Mouse (Mus musculus) pancreas, adult 10 weeks (tissue): ENCODE measurements around the gene Rhod. TPM values are rescaled to one million over a fixed set of nuclear protein-coding genes. Genes with fewer than 3 reads are reported as not detected.

Source experiments
- polyA plus RNA-seq: library from polyadenylated mRNA; stranded (reverse); fragments of 350-450 nt; fragmentation: Illumina TruSeq; extraction: RNeasy Lipid Tissue Mini Kit (QIAGEN cat#74804); gene quantifications from one replicate; pipeline ENCODE4 v1.2.3, GENCODE M21; 2015; ENCODE audit warnings: low read depth, low replicate concordance; ENCODE audit not compliant: insufficient read depth

The Rhod gene
- 1.5 TPM for polyA plus RNA-seq

DNA sequence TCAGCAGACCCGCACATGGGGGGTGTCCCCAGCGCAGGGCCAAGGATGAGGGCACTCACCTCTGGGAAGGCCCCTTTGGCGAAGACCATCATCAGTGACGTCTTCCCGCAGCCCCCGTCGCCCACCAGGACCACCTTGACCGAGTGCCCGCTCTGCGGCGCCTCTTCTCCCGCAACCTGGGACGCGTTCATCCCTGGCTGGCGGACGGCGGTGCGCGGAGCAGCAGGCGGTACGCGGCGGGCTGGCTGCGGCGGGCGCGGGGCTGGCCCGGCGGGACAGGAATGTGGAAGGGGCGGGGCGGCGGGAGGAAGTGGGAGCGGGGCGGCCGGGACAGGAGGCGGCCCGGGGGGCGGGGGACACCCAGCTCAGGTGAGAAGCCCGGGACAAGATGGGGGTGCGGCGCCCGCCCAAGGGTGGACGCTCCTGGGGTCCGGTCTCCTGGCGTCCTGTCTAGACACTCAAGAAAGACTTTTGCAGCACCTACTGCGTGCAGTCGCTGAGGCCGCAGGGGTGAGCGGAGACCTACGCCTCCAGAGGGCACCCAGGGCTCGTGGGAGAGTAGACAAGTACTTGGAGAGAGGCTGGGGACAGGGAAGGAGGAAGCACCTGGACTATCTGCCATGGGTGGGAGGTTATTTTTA lies at the start of gene Rhod:
TSS of gene Rhod (minus strand) at position 272 of the 641 bp plus-strand sequence.

GRCm38 (mm10) chr19:4477345-4478189 lies 38.3 kb upstream of the Rhod start, which contains the start of gene Syt12:
Gene Syt12, minus strand, starts transcription at chr19:4477447.

GRCm38 (mm10) chr19:4397798-4398629 lies 41.2 kb downstream of the Rhod start, which contains the start of gene Kdm2a:
Gene Kdm2a, minus strand, starts transcription at chr19:4398285.

Other genes with a start within 250 kb of the Rhod start
- gene Tbc1d10c, start 248.1 kb downstream of the Rhod start, polyA plus RNA-seq, result 0.87 TPM
- 54.4 TPM for gene Ppp1ca, start 247.4 kb downstream of the Rhod start, polyA plus RNA-seq
- gene Rad9a, start 237.8 kb downstream of the Rhod start, polyA plus RNA-seq, result 2.1 TPM
- 2.8 TPM for gene Clcf1, start 225.2 kb downstream of the Rhod start, polyA plus RNA-seq
- not detected for gene AC109138.7, start 225.1 kb downstream of the Rhod start, polyA plus RNA-seq
- 14.6 TPM for gene Pold4, start 207.5 kb downstream of the Rhod start, polyA plus RNA-seq
- 23.7 TPM for gene Ssh3, start 170.3 kb downstream of the Rhod start, polyA plus RNA-seq
- gene Ankrd13d, start 156.3 kb downstream of the Rhod start, polyA plus RNA-seq, result 1.0 TPM
- gene Grk2, start 133.2 kb downstream of the Rhod start, polyA plus RNA-seq, result 33.0 TPM
- gene Kdm2a, start 41.1 kb downstream of the Rhod start, polyA plus RNA-seq, result 13.1 TPM
- gene Syt12, start 38.0 kb upstream of the Rhod start, polyA plus RNA-seq, result 0.22 TPM
- not detected for gene 2010003K11Rik, start 59.2 kb upstream of the Rhod start, polyA plus RNA-seq
- 13.1 TPM for gene Pcx, start 71.0 kb upstream of the Rhod start, polyA plus RNA-seq
- 2.9 TPM for gene Lrfn4, start 176.2 kb upstream of the Rhod start, polyA plus RNA-seq
- 9.0 TPM for gene Rce1, start 186.2 kb upstream of the Rhod start, polyA plus RNA-seq